Mouse (Mus musculus): Measurements from ENCODE around the gene Myo1d.

Myo1d gene

DNA sequence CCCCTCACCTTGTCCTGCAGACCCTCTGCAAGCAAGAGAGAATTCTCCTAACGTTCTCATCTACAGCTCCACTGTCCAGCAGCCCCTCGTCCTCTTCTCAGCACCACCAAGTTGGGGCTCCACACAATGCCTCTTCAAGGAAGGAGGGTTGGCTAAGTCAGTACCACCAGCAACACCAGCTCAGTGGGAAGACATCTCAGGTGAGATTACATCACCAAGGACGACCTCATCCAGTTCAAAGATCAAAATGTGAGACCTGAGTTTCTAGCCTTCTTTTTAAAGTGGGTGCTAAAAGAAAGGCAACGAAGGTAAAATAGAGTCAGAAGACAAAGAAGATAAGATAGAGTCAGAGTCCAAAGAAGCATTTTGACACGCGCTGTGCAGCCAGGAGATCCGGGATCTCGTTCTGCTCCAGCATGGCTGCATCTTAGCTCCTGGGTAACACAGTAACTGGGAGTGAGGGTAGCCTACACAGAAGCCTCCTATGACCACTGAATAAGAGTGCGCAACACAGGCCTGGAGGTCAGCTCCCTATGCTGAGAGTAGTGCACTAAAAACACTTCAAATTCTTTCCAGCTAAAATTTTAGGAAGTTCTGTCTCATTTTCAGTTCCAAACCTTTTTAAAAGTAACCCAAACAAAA lies 56.3 kb downstream of the Myo1d start:
- no peak for DNase-seq (ENCODE audit: extremely low read depth, low read depth)

DNA sequence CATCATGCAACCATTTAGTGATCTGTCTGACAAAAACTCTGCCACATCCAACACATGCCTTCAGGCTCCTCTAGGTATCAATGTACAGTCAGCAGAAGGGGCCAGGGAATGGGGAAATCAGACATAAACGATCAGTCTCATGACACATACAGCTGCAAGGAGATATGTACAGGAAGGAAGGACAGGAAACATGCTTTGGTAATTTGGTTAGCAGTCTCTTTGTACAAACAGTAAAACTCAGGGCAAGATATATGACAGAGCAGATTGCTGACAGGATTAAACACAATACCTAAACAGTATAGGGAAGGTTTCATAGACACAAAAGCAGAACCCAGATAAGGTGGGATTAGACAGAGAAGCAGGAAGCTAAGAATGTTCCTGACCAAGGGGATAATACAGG lies 60.8 kb downstream of the Myo1d start:
- DNase-seq (ENCODE audit: extremely low read depth, low read depth): peak; percentile 37

DNA sequence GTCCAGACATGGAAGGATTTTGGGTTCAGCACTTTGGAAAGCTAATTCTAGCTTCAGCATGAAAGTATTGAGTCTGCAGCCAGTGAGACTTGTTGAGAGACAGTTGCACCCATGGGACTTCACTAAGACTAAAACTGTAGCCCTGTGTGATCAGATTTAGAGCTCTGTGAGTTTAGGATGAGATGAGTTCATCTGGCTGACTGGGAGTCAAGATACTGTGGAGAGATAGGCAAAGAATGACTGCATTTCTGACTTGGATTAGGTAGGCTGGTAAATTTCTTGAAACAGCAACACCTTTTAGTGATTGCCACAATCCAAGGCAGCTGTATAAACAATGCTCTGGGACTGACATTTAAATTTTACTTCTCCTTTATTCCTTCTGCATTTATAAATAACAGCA lies 61.8 kb downstream of the Myo1d start:
- no peak for DNase-seq (ENCODE audit: extremely low read depth, low read depth)

DNA sequence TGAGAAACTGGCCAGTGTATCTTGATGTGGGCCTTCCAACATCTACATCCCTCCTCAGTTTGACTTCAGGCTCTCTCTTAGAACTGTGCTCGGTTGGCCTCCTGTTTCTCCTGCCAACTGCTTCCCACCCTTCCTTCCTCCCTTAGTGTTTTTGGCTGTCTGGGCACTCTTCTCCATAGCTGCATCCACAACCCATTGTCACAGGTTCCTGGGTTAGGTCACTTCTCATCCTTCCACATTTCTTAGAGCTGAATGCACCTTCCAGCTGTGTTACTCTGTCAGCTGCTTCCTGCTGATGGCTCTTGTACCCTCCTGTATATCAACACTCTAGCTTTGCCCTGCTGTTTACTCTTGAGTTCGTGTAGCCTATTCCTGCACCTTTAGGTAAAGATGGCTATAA lies 64.7 kb downstream of the Myo1d start:
- no peak for DNase-seq (ENCODE audit: extremely low read depth, low read depth)

DNA sequence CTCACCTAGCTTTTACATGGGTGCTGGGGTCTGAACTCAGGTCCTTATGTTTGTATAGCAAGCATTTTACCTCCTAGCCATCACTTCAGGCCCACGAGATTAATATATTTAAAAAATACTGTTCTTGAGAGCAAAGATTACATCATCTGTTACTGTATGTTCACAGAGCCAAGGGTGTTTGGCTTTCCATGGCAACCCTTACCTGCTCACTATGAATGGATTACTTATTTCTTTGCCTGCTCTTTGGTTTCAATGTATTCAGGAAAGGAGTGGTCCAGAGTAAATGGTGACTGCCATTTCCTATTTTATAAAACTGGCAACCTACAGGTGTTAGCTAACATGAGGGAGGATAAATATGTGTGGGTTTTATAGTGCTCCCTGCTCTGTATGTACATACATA lies 66.1 kb downstream of the Myo1d start:
- DNase-seq (ENCODE audit: extremely low read depth, low read depth): no peak

DNA sequence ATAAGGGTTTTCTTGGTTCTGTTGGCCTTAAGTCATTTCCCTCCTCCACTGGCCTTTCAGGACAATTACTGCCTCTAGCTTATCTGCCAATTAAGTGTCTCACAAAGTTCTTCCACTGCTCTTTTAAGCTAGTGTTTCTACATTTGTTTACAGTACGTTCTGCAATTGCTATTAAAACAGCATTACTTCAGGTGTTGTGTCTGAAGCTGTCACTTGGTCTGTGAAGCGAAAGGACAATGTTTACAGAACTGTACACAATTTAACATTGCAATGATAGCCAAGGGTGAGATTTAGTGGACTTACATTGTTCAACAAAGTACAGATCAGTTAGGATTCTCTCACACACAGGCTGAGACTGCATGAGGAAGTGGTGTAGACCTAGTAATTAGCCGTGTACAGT lies 67.6 kb downstream of the Myo1d start:
- DNase-seq (ENCODE audit: extremely low read depth, low read depth): no peak

DNA sequence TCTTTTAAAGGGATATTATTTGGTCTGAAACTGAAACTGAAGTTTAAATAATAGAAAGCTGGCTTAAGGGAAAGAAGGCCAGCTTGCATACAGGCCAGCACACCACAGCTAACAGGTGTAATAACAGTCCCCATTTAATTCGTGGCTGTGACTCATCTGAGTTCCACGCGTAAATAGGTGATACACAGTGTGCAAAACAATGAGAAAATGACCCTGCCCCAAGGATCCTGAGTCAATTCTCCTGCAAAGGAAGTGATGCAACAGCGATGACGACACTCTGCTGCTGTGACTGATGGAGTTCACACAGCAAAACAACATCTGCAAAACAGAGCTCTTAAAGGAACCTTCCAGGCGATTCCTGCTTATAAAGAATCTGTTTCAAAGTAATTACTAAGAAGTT lies 68.5 kb downstream of the Myo1d start:
- no peak for DNase-seq (ENCODE audit: extremely low read depth, low read depth)

DNA sequence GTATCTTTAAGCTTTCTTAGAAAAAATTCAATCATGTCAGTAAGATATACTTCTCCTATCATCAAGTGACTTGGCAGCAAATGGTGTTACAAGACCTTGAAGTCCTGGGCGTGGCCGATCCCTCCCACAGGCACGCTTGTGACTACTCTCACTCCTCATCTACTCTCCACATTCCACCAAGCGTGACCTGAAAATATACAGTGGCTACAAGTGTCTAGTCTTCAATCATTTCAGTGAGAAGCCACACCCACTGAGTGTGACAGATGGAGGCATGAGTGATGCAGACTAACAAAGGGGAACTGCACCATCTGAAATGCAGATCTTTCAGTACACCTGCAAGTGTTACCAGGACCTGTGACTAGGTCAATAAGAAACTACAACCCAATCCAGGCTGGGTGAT lies 79.2 kb downstream of the Myo1d start:
- no peak for DNase-seq (ENCODE audit: extremely low read depth, low read depth)

DNA sequence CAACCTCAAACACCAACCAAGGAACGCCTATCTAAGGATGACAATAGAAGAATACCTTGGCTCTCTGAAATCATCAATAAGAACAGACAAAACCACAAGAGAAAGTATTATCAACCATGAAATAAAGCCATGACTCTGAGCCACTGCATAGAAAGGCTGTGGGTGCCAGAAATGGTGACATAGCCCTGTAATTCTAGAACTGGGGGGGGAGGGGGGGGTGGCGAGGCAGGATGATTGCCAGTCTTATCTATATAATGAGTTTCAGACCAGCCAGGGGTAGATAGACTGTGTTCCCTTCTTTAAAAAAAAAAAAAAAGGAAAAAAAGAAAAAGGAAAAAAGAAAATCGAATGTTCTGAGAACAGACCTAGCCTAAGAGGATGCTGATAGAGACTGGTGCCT lies 81.1 kb downstream of the Myo1d start:
- no peak for DNase-seq (ENCODE audit: extremely low read depth, low read depth)

DNA sequence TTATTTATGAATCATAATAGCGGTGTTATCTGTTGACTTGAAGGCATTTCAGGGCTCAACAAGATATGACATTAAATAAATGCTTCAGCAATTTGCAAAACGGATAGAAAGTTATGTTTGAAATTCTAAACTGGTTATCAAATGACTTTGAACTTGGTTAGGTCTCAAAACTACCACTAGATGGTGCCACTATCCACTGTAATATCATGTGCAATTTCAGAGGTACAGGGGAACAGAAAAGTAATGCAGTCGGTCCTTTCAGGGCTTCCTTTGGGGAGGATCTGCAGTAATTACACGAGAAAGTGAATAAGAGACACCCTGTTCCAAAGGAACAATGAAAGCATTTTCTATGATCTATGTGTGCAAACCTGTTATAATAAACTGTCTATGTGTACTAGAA lies 83.5 kb downstream of the Myo1d start:
- peak; percentile 57 for DNase-seq (ENCODE audit: extremely low read depth, low read depth)

DNA sequence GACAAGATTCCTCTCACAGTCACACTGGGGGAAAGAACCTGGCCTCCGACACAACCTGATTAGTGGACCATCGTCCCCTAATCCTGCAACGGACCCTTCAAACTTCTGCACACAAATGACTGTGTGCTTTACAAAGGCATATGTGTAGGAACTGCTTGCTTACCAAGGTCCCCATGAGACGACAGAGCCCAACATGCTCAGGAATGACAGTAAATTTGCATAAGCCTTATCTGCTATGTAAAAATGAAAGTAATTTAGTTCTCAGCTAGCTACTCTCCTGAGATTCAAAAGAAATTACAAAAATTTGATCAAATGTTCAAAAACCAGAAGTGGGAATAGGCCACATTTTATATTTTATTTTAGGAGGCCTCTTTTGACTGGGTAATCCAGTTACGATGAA lies 95.2 kb downstream of the Myo1d start:
- no peak for DNase-seq (ENCODE audit: extremely low read depth, low read depth)

DNA sequence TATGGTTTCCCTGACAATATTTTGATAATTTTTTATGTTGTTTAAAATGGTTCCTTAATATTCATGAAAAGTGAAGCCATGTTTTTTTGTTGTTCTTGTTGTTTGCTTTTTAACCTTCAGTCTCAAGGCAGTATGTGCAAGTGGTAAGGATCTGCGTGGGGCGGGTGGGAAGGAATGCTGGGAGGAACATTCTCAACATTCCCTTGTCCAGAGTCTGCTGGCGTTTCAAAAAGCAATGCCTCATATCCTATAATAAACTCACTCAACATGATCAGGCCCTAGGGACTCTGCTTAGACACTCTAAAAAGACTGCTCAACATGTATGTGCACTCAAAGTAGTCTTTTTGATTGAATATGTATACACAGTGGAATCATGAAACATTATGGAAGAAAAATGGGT lies 97.1 kb downstream of the Myo1d start:
- DNase-seq (ENCODE audit: extremely low read depth, low read depth): no peak

DNA sequence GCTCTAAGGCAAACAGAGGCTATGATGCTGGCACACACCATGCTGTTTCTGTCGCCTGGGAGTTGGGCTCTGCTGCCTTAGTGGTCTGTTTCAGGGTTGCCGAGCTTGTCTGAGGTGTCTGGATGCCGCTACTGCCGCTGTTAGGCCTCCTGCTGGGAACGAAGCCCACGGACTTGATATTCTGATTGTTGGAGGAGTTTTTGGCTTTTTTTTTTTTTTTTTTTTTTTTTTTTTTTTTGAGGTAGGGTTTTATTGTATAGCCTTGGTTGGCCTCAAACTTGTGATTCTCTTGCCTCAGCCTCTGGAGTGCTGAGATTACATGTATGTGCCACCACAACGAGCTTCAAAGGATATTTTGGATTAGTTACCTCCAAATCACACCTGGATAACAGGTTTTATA lies 106.8 kb downstream of the Myo1d start:
- no peak for DNase-seq (ENCODE audit: extremely low read depth, low read depth)

DNA sequence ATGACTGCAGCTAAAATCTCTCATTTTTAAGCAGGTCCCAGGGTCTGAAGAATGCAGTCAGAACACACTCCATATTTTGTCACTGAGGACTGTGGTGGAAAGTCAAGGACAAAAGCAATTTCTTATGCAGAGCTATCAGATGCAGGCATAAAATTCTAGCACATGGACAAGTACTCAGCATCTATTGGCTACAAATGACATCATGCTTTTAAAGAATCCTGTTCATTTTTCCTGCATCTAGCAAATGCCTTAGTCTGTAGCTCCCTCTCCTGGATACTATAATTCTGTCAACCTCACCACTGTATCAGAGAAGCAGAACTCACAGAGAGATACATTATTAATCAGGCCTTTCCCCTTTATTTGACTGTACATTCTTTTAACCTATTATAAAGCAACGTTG lies 109.4 kb downstream of the Myo1d start:
- peak; percentile 6 for DNase-seq (ENCODE audit: extremely low read depth, low read depth)

DNA sequence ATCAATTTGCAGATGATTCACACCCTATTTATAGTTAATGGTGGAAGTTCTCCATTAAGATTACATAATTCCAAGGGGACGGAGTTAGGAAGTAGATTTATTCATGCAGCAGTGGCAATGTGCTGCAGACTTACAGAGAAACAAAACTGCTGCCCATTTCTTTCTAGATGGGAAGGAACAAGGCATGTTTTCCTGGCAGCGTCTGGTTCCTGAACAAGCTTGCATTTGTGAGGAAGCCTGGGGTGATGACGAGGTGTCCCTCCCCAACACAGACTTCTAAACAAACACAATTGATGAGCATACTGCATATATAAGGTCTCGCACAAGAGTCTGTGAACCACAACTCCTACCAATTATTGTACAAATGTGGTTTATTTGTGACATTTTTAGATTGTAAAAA lies 109.9 kb downstream of the Myo1d start:
- DNase-seq (ENCODE audit: extremely low read depth, low read depth): no peak

DNA sequence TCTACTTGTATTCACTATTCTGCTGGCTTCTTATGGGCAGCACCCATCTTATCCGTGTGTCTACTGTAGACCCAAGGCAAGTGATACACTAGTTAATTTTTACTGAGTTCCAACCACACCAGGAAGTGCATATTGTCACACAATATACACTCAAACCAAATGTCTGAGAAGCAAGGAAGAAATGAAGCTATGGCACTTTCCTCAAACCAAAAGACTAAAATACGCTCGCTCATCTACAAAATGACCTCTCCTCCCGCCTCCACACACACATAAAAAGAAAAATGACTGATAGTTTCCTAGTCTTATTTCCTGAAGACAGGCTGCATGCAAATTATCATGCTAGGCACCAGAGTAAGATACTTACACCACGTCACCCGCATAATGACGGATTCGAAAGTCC lies 113.6 kb downstream of the Myo1d start:
- DNase-seq (ENCODE audit: extremely low read depth, low read depth): no peak

DNA sequence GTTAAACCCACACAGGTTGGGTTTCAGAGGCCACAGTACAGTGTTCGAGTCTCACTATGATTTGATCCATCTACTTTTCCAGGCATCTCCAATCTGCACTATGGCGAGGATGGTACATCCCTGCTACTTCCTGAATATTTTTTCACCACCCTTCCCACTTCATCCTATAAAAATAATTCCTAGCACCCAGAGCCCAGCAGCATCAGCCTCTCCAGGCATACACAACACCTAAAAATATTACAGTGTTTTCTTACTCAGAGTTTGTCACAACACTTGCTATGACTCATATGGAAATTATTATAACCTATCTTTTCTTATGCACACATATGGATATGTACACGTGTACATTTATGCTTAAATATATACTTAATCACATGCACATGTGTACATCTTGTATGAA lies 115.6 kb downstream of the Myo1d start:
- DNase-seq (ENCODE audit: extremely low read depth, low read depth): no peak

DNA sequence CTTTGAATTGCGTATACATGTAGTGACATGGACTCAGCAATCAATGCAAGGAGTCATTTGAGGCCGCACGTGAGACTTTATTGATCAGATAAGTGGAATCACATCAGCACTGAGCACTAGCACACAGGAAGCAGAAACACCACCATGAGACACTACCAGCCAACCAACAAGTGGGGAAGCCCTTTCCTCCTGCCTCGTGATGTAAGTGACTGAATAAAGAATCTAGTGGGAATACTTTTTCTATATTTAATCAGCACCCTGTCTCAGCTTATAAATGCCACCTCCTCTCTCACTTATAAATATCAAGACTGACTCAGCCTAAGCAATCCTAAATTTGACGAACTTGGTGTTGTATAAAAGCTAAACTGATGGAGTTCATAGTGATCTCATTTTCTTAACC lies 134.7 kb downstream of the Myo1d start:
- DNase-seq (ENCODE audit: extremely low read depth, low read depth): no peak

DNA sequence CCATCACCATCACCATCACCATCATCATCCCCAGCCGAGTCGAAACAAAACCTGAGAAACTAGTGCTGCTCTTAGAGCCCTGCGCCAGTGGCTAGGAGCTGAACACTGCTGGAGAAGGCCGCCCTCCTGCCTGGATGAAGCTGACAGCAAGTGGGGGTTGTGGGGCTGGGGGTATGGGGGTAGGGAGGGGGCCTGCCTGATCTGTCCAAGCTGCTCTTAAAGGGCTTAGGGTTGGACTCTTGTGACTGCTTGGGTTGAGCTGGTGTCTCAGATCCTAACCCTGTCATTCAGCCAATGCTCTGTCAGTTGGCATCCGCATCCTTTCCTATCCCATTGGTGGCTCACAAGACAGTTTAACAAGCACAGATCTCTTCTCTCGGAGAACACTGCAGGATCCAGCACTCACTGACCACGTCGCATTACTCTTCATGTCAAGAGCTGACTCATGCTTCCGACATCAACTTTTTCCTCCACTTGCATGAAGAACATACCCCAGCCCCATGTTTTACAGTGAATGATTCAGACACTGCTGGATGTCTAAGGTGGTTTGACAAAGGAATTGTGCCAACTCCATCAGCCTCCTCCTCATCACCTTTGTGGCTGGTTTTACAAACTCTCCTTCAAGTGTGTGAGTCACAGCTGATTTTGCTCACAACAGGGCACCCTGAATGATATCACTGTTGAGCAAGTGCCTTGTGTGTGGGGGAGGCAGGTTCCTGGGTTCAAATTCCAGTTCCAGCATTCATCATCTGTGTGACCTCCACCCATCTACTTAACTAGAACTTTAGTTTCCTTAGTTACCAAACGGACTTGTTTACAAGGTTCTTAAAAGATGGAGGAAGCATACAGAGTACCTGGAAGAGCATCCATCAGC lies 150.6 kb downstream of the Myo1d start:
- DNase-seq (ENCODE audit: extremely low read depth, low read depth): no peak

DNA sequence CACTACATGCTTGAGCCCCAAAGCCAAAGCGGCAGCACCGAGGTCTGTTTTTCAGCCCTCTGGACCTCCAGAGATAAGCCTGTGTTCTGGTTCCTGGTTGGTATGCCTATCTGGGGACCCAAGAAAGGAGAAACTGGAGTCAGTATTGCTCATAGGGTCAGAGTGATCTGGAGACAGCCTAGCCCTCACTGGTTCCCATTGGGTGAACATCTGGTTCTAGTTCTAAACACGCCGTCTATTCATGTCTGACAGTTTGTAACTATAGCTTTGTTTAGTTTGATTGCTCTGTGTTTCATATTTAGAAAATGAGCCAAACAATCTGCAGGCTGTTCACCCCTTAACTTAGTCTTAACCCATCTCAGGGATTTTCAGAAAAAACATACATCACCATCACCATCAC lies 151.2 kb downstream of the Myo1d start:
- DNase-seq (ENCODE audit: extremely low read depth, low read depth): no peak

DNA sequence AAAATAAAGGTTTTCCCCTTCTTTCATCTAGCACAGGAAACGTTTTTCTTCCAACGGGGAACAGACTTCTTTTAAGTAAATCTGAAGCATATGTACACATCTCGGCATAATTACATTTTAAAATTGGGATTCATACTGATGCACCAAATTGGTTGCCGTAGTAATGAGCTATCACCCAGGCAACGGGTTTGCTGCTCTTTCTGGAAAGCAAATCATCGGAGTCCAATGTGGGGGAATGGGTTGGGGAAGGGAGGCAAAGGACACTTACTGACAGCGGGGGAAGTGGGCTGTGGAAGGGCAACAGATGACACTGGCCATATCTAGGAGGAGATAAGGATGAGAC lies 156.8 kb downstream of the Myo1d start:
- DNase-seq (ENCODE audit: extremely low read depth, low read depth): no peak

DNA sequence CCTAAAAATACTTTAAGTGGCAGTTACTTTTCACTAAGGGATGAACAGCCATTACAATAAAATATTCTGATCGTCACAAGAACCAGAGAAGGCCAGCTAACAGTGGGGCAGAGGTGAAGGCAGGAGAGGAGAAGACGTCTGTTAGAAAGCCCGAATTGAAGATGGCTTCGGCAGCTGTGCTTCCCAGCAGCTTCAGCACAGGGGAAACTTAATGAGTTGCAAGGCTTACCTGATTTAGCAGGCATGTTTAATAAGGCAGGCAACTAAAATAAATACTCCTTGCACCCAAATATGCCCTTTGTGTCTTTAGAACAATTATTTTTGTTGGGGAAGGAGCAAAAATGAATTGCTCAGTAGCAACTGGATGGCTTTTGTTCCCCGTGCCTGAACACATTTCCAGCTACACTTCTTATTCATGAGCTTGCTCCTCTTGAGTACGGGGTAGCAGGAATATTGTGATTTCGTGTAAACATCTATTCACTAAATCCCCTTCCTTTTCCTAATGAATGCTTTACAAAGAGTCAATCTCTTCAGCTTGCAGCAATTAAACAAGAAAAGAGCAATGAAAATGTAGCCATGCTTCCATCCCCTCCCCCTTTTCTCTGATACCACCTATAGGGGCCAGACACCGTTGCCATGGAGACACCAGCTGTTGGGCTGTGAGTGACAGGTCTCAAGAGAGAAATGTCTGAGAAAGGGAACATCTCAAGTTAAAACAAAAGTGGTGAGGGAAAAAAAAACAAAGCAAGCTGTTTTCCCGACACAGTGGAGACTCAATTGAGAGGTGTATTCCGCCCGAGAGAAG lies 157.4 kb downstream of the Myo1d start:
- no peak for DNase-seq (ENCODE audit: extremely low read depth, low read depth)

Data from MEL-GATA-1-ER (cell line).